Comparison of ENCODE assay signal across 32 mouse cellular contexts in the genomic region with DNA sequence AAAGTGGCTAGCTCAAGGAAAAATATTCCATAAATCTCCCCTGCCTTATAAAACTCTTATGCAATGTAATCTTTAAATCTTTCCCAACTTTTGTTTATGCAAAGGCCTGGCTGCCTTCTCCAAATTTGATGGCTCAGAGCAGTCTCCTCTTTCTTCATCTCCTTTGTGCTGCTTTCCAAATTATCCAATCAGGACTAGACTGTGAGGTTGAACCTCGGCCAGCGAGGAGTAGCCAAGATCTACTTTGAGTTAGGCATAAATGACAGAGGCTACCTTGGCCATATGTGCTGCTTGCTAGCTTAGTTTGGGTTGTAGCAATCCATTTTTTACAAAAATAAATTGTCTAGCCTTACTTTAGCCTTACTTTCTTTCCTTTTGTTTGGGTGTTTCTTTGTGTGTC.
DNase-seq lines count a peak whose midpoint lies in the region; ATAC-seq and TF ChIP-seq lines count a peak whose summit lies in the region.
"Had no signal": no experiment of that assay in that cellular context is flagged by ENCODE, and none has a peak within 500 bp of the region (broad histone marks: within the 10 kb centered on the region; RNA-seq: fewer than 3 reads in every experiment).

No protein-coding gene starts in this region.

- no peaks in the 10 kb centered on the region for H3K4me1 ChIP-seq in lung, embryonic 14.5 days (ENCODE audit: insufficient read depth)
- no peaks in the 10 kb centered on the region for H3K4me1 ChIP-seq in kidney, embryonic 15.5 days
- H3K4me1 ChIP-seq: embryonic facial prominence, embryonic 12.5 days; hindbrain, embryonic 10.5 days; hindbrain, embryonic 15.5 days; limb, embryonic 10.5 days; limb, embryonic 15.5 days; liver, embryonic 13.5 days; midbrain, embryonic 15.5 days had no signal

- no peak overlapping the region for H3K9ac ChIP-seq in lung, embryonic 14.5 days
- no peak overlapping the region for H3K9ac ChIP-seq in kidney, embryonic 15.5 days
- H3K9ac ChIP-seq: embryonic facial prominence, embryonic 12.5 days; hindbrain, embryonic 15.5 days; limb, embryonic 15.5 days; liver, embryonic 13.5 days; midbrain, embryonic 15.5 days had no signal

- TF ChIP-seq CTCF in lung, embryonic 14.5 days (IDR thresholded peaks at IDR 0.05; ENCODE audit: low read depth), result no peak

- no peak overlapping the region for H3K4me3 ChIP-seq in lung, embryonic 14.5 days (ENCODE audit: low read depth, low read length)
- H3K4me3 ChIP-seq in kidney, embryonic 15.5 days (replicated peaks), result no peak overlapping the region
- H3K4me3 ChIP-seq: embryonic facial prominence, embryonic 12.5 days; gastrocnemius, adult 2 months; hindbrain, embryonic 10.5 days; hindbrain, embryonic 15.5 days; limb, embryonic 10.5 days; limb, embryonic 15.5 days; liver, embryonic 13.5 days; midbrain, embryonic 15.5 days had no signal

- H3K36me3 ChIP-seq in lung, embryonic 14.5 days (ENCODE audit: insufficient read depth), result no peaks in the 10 kb centered on the region
- H3K36me3 ChIP-seq in kidney, embryonic 15.5 days, result no peaks in the 10 kb centered on the region
- H3K36me3 ChIP-seq: embryonic facial prominence, embryonic 12.5 days; G1E; hindbrain, embryonic 10.5 days; hindbrain, embryonic 15.5 days; limb, embryonic 10.5 days; limb, embryonic 15.5 days; liver, embryonic 13.5 days; midbrain, embryonic 15.5 days had no signal

- no peak overlapping the region for H3K27ac ChIP-seq in lung, embryonic 14.5 days (ENCODE audit: low read depth)
- H3K27ac ChIP-seq in kidney, embryonic 15.5 days, result no peak overlapping the region
- H3K27ac ChIP-seq: embryonic facial prominence, embryonic 12.5 days; gastrocnemius, adult 2 months; hindbrain, embryonic 10.5 days; hindbrain, embryonic 15.5 days; limb, embryonic 10.5 days; limb, embryonic 15.5 days; liver, embryonic 13.5 days; macrophage; midbrain, embryonic 15.5 days had no signal

- 82% methylated on average over 2 of the region's 2 CpGs for WGBS in lung, embryonic 14.5 days
- WGBS in kidney, embryonic 15.5 days, result 89% methylated on average over 2 of the region's 2 CpGs

- ATAC-seq in lung, embryonic 14.5 days (ENCODE audit: insufficient read depth), result no peak
- no peak for ATAC-seq in kidney, embryonic 15.5 days (replicated peaks; ENCODE audit: low FRiP score)
- ATAC-seq: forebrain, embryonic 16.5 days; inflammation-experienced regulatory T-cells, adult 6 months; midbrain, embryonic 15.5 days; Patski had no signal

- H3K4me2 ChIP-seq in lung, embryonic 14.5 days, result no peak overlapping the region
- H3K4me2 ChIP-seq in kidney, embryonic 15.5 days, result no peak overlapping the region
- H3K4me2 ChIP-seq: embryonic facial prominence, embryonic 12.5 days; hindbrain, embryonic 15.5 days; limb, embryonic 15.5 days; liver, embryonic 13.5 days; midbrain, embryonic 15.5 days had no signal

- peak; percentile 23 for DNase-seq in adrenal gland, adult 2 months
- DNase-seq in adrenal gland, adult 8-10 months, result no peak
- peak; percentile 49 for DNase-seq in lung, embryonic 14.5 days
- no peak for DNase-seq in lung, adult 18-20 months
- peak; percentile 29 for DNase-seq in urinary bladder, postnatal 14 days (ENCODE audit: low spot score)
- no peak for DNase-seq in urinary bladder, postnatal 25 days (ENCODE audit: low spot score)
- no peak for DNase-seq in ovary, postnatal 36 days (ENCODE audit: low spot score)
- DNase-seq: cerebellum, adult 11-12 months; cerebellum, adult 9-11 months; embryo, embryonic 11 days; gastrocnemius, adult 2 months; gastrocnemius, postnatal 36 days; heart, postnatal 14 days; kidney, adult 2 months; kidney, postnatal 10 days; layer of hippocampus, postnatal 36 days; liver, embryonic 13.5 days; right cerebral cortex, adult 18-20 months; spleen, adult 18-20 months; thymus, postnatal 14 days had no signal

- H3K27me3 ChIP-seq in lung, embryonic 14.5 days (ENCODE audit: insufficient read depth, low read length), result no peaks in the 10 kb centered on the region
- no peaks in the 10 kb centered on the region for H3K27me3 ChIP-seq in kidney, embryonic 15.5 days
- H3K27me3 ChIP-seq: embryonic facial prominence, embryonic 12.5 days; hindbrain, embryonic 15.5 days; limb, embryonic 15.5 days; liver, embryonic 13.5 days; midbrain, embryonic 15.5 days; Patski had no signal

- H3K9me3 ChIP-seq in lung, embryonic 14.5 days (ENCODE audit: low read depth, low read length), result no peaks in the 10 kb centered on the region
- H3K9me3 ChIP-seq in kidney, embryonic 15.5 days (replicated peaks), result no peaks in the 10 kb centered on the region
- H3K9me3 ChIP-seq: embryonic facial prominence, embryonic 12.5 days; G1E; hindbrain, embryonic 10.5 days; hindbrain, embryonic 15.5 days; limb, embryonic 10.5 days; limb, embryonic 15.5 days; liver, embryonic 13.5 days; midbrain, embryonic 15.5 days had no signal

Comparison
In these comparisons a context has a peak if more than half of its experiments do, and no peak if none do; other contexts are left out.
1. DNase-seq: peak in adrenal gland, adult 2 months (single experiment), lung, embryonic 14.5 days (single experiment) and urinary bladder, postnatal 14 days (single experiment); none in adrenal gland, adult 8-10 months (single experiment), lung, adult 18-20 months (0 of 2), urinary bladder, postnatal 25 days (single experiment) and ovary, postnatal 36 days (single experiment).